Mouse (Mus musculus): ENCODE results near the gene Shmt2. TPM values are rescaled to one million over a fixed set of nuclear protein-coding genes. Genes with fewer than 3 reads are reported as not detected.

The Shmt2 gene
- polyA plus RNA-seq, 1 experiment = 535 TPM

DNA sequence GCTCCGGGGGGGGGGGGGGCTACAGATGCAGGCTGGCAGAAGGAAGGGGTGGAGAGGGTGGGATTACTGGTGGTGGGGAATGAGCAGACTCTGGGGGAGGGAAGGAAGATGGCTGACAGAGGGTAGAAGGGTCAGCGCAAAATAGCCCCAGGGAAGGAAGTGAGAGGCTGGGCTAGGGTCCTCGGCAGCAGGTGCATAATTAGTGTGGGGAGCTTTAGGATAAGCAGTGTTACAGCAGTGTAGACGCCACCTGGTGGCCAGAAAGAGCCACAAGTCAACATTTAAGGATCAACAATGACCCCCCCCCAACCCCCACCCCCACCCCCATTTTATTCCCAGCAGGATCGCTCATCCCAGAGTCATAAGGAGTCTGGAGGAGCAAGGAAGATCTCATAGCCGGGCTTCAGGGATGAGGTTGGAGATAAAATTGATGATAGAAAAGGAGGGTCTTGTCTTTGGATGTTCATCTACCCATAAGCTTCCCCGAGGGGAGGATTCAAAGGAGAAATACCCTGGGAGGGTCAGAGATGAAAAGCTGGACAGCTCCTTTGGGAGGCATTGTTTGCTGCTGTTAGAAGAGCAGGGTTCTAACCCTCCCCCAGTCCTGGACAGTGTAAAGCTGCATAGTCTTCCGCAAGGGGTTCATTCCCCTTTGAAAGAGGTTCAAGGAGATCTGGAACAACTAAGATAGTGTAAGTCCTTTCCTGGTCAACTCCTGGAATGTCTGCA is 14.5 kb upstream of the Shmt2 start:
- TF ChIP-seq SRF (IDR thresholded peaks at IDR 0.05; ENCODE audit: control insufficient read depth, insufficient read length, low read depth) (no peak), POLR2AphosphoS2 (IDR thresholded peaks at IDR 0.05; ENCODE audit: insufficient read length, low read depth) (peak; percentile 16)
- Histone ChIP-seq H3K4me2 (ENCODE audit: low read depth) (no peak overlapping the region), H3ac (ENCODE audit: control insufficient read depth, insufficient read length) (no peak overlapping the region), H3K79me2 (ENCODE audit: control insufficient read depth, insufficient read depth) (no peaks in the 10 kb centered on the region), H3K36me3 (ENCODE audit: control insufficient read depth, insufficient read depth) (peaks cover 4% of the 10 kb centered on the region), H3K27me3 (ENCODE audit: control insufficient read depth, insufficient read depth, insufficient read length) (peaks cover 19% of the 10 kb centered on the region), H3K4me3 (no peak overlapping the region)

DNA sequence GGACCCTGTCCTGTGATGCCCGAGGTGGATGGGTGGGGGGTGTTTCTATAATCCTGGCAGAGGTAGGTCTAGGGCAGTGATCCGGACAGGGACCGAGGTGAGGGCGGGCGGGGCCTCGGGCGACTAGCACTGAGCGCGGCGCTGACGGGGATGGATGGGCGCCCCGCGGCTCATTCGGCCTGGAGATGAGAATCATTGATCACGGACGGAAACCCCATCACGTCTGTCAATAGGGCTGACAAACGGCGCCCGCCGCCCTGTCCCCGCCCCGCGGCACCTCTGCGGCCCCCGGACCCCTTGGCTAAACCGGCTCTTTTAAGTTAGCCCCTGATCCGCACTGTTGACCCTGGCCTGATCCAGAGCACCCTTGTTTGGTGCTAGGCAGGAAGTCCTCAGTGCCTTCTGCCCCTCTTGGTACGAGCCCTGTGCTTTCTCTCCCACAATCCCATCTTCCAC is 12.7 kb upstream of the Shmt2 start:
- H3K36me3 ChIP-seq (ENCODE audit: control insufficient read depth, insufficient read depth) = no peaks in the 10 kb centered on the region
- no peak for TF ChIP-seq POLR2A (IDR thresholded peaks at IDR 0.05; ENCODE audit: insufficient read length, low read depth)
- no peak for TF ChIP-seq TCF3 (IDR thresholded peaks at IDR 0.05; ENCODE audit: insufficient read length, low read depth)
- H3K4me3 ChIP-seq = peak overlapping the region; percentile 15
- no peaks in the 10 kb centered on the region for H3K79me2 ChIP-seq (ENCODE audit: control insufficient read depth, insufficient read depth)
- H3K4me2 ChIP-seq (ENCODE audit: low read depth) = peak overlapping the region; percentile 88
- H3K27me3 ChIP-seq (ENCODE audit: control insufficient read depth, insufficient read depth, insufficient read length) = peaks cover 35% of the 10 kb centered on the region
- peak overlapping the region; percentile 30 for H3ac ChIP-seq (ENCODE audit: control insufficient read depth, insufficient read length)

DNA sequence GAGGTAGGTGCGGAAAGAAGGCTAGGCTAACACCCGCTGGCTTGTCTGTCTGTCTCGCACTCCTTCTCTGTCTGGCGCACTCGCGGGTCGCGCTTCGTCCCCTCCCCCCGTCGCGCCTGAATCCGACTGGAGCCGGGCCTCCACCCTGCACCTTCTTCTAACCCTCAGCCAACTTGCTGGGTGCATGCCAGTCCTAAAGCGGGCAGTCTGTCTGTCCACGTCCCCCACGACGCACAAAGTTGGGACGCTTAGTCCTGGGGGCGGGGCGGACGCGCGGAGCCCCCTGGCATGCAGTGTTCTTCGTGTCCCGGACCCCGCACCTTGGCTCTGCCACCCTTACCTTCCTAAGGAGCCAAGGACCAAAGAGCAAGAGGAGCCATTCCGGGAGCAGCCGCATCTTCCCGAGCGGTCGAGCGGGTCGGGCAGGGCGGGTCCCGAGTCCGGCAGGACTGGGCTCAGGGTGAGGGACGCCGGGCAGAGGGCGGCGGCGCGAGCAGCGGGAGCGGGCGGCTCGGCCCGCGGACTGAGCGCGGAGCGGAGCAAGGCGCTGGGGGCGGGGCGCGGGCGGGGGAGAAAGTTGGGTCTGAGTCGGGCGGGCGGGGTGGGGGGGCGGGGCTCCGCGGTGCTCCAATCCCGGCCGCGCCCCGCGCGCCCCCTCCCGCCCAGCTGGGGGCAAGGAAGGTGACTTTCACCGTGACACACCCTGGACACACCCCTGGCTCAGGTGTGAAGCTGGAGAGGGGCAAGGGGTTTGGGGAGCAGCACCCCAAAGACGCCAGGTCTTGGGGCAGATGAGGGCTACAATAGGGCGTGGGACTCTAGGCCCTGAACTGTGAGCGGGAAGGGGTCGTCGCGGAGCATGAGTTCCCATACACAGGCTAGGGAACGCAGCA is 12.0 kb upstream of the Shmt2 start, which contains the start of gene Nxph4:
Gene Nxph4, minus strand, starts transcription at position 524 of the 893 bp plus-strand sequence.
- Histone ChIP-seq H3ac (ENCODE audit: control insufficient read depth, insufficient read length) (peak within 1 kb of the TSS; percentile 30), H3K79me2 (ENCODE audit: control insufficient read depth, insufficient read depth) (no peaks in the 10 kb centered on the region), H3K27me3 (ENCODE audit: control insufficient read depth, insufficient read depth, insufficient read length) (peaks cover 40% of the 10 kb centered on the region), H3K36me3 (ENCODE audit: control insufficient read depth, insufficient read depth) (no peaks in the 10 kb centered on the region), H3K4me3 (peak within 1 kb of the TSS; percentile 15), H3K4me2 (ENCODE audit: low read depth) (peak within 1 kb of the TSS; percentile 96)
- no peak for TF ChIP-seq TCF3 (IDR thresholded peaks at IDR 0.05; ENCODE audit: insufficient read length, low read depth)
- TF ChIP-seq POLR2A (IDR thresholded peaks at IDR 0.05; ENCODE audit: insufficient read length, low read depth) = peak; percentile 58

DNA sequence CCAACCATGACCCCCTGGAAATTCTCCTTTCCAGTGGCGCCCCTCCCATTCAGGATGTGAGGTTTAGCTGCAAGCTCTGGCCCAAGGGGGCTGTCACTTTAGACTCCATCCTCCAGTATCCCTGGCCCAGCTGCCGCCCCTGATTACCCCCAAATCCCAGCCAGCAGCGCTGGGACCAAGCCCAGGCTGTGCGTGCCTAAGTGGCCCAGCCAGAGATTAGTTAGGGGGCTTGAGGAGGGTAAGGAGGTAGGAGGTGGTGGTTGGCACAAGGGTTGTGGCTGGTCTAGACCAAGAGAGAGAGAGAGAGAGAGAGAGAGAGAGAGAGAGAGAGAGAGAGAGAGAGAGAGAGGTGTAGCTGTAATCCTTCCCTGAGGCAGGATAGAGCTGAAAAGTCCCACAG is 9.3 kb upstream of the Shmt2 start:
- Histone ChIP-seq H3K4me2 (ENCODE audit: low read depth) (no peak overlapping the region), H3K4me3 (no peak overlapping the region), H3K36me3 (ENCODE audit: control insufficient read depth, insufficient read depth) (no peaks in the 10 kb centered on the region), H3K27me3 (ENCODE audit: control insufficient read depth, insufficient read depth, insufficient read length) (peaks cover 50% of the 10 kb centered on the region), H3K79me2 (ENCODE audit: control insufficient read depth, insufficient read depth) (no peaks in the 10 kb centered on the region), H3ac (ENCODE audit: control insufficient read depth, insufficient read length) (no peak overlapping the region)
- TF ChIP-seq POLR2A (IDR thresholded peaks at IDR 0.05; ENCODE audit: insufficient read length, low read depth) (no peak), MYOD1 (IDR thresholded peaks at IDR 0.05; ENCODE audit: control insufficient read depth in 1 of 3, insufficient read length in 2 of 3, low read depth in 2 of 3) (no peak), USF1 (IDR thresholded peaks at IDR 0.05; ENCODE audit: low read depth) (no peak), MYOG (IDR thresholded peaks at IDR 0.05; ENCODE audit: control insufficient read depth in 1 of 3, insufficient read depth in 1 of 3, insufficient read length in 2 of 3, low read depth in 2 of 3) (no peak)

DNA sequence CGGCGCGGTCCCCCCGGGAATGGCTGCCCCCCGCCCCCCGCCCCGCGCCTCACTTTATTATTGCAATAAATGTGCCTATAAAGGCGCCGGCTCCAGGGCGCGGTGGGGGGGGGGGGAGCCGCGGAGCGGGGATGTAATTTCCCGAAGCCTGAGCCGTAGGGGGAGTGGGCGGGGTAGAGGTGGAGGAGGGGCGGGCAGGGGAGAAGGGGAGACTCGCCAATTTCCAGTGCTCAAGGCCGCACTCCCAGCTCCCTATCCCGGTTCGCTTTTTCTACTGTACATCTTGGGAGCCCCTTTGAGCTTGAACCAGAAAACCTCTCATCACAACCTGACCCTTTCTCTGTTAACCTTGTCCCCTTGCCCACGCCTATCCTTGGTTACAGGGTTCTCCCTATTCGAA is 8.7 kb upstream of the Shmt2 start:
- no peaks in the 10 kb centered on the region for H3K79me2 ChIP-seq (ENCODE audit: control insufficient read depth, insufficient read depth)
- H3K4me3 ChIP-seq = no peak overlapping the region
- no peak overlapping the region for H3K4me2 ChIP-seq (ENCODE audit: low read depth)
- no peak overlapping the region for H3ac ChIP-seq (ENCODE audit: control insufficient read depth, insufficient read length)
- H3K36me3 ChIP-seq (ENCODE audit: control insufficient read depth, insufficient read depth) = no peaks in the 10 kb centered on the region
- peaks cover 50% of the 10 kb centered on the region for H3K27me3 ChIP-seq (ENCODE audit: control insufficient read depth, insufficient read depth, insufficient read length)
- TF ChIP-seq MYOD1 (IDR thresholded peaks at IDR 0.05; ENCODE audit: control insufficient read depth in 1 of 3, insufficient read length in 2 of 3, low read depth in 2 of 3) (no peak), TCF12 (IDR thresholded peaks at IDR 0.05; ENCODE audit: insufficient read depth, poor library complexity, severe bottlenecking) (no peak), SRF (IDR thresholded peaks at IDR 0.05; ENCODE audit: control insufficient read depth, insufficient read length, low read depth) (no peak), REST (IDR thresholded peaks at IDR 0.05; ENCODE audit: insufficient read depth, insufficient read length) (no peak), POLR2AphosphoS2 (IDR thresholded peaks at IDR 0.05; ENCODE audit: insufficient read length, low read depth) (no peak), POLR2A (IDR thresholded peaks at IDR 0.05; ENCODE audit: insufficient read length, low read depth) (no peak), TCF3 (IDR thresholded peaks at IDR 0.05; ENCODE audit: insufficient read length, low read depth) (no peak), E2F4 (IDR thresholded peaks at IDR 0.05; ENCODE audit: insufficient read depth) (no peak), MAX (IDR thresholded peaks at IDR 0.05; ENCODE audit: low read depth) (no peak), MYOG (IDR thresholded peaks at IDR 0.05; ENCODE audit: control insufficient read depth in 1 of 3, insufficient read depth in 1 of 3, insufficient read length in 2 of 3, low read depth in 2 of 3) (no peak), USF1 (IDR thresholded peaks at IDR 0.05; ENCODE audit: low read depth) (no peak), CEBPB (IDR thresholded peaks at IDR 0.05; ENCODE audit: insufficient read depth, poor library complexity, severe bottlenecking) (no peak)
